Mouse (Mus musculus) cerebellum, postnatal 36 days (tissue): Measurements from ENCODE around the gene Ppp4r2.

Source experiments
- DNase-seq, 2 experiments: peaks; one replicate each; pipeline ENCODE4 v3.0.0; 2021 to 2022; ENCODE audit warnings: mixed read lengths in 2 of 2

Ppp4r2 gene

GRCm38 (mm10) chr6:100833355-100833754 lies at the start of gene Ppp4r2:
Ppp4r2 (plus strand) TSS chr6:100833622.
- DNase-seq, result peak; percentile 88 to 92

- DNase-seq, result no peak
Observed at GRCm38 (mm10) chr6:100787726-100788125, 45.7 kb upstream of the Ppp4r2 start.

GRCm38 (mm10) chr6:100789161-100789560 lies 44.3 kb upstream of the Ppp4r2 start:
- no peak for DNase-seq

- DNase-seq, result no peak
Observed at GRCm38 (mm10) chr6:100792055-100792659, 41.3 kb upstream of the Ppp4r2 start.

GRCm38 (mm10) chr6:100792973-100793769 lies 40.3 kb upstream of the Ppp4r2 start:
- no peak for DNase-seq

GRCm38 (mm10) chr6:100795797-100796196 lies 37.6 kb upstream of the Ppp4r2 start:
- DNase-seq, result no peak

GRCm38 (mm10) chr6:100799290-100799689 lies 34.1 kb upstream of the Ppp4r2 start:
- no peak for DNase-seq

- no peak for DNase-seq
Observed at GRCm38 (mm10) chr6:100799766-100800165, 33.7 kb upstream of the Ppp4r2 start.

- DNase-seq, result peak; percentile 7 to 24
Observed at GRCm38 (mm10) chr6:100800497-100800955, 32.9 kb upstream of the Ppp4r2 start.

- peak in 1 of 2 experiments; percentile 4 for DNase-seq
Observed at GRCm38 (mm10) chr6:100802381-100803083, 30.9 kb upstream of the Ppp4r2 start.

GRCm38 (mm10) chr6:100803250-100803649 lies 30.2 kb upstream of the Ppp4r2 start:
- no peak for DNase-seq

GRCm38 (mm10) chr6:100807187-100807586 lies 26.2 kb upstream of the Ppp4r2 start:
- no peak for DNase-seq

GRCm38 (mm10) chr6:100807746-100808145 lies 25.7 kb upstream of the Ppp4r2 start:
- no peak for DNase-seq

GRCm38 (mm10) chr6:100808221-100808778 lies 25.1 kb upstream of the Ppp4r2 start:
- DNase-seq, result no peak

GRCm38 (mm10) chr6:100810117-100810516 lies 23.3 kb upstream of the Ppp4r2 start:
- no peak for DNase-seq

- no peak for DNase-seq
Observed at GRCm38 (mm10) chr6:100811731-100812130, 21.7 kb upstream of the Ppp4r2 start.

- no peak for DNase-seq
Observed at GRCm38 (mm10) chr6:100821367-100821766, 12.1 kb upstream of the Ppp4r2 start.

GRCm38 (mm10) chr6:100823356-100823755 lies 10.1 kb upstream of the Ppp4r2 start:
- DNase-seq, result no peak

- DNase-seq, result no peak
Observed at GRCm38 (mm10) chr6:100824381-100824965, 8.9 kb upstream of the Ppp4r2 start.

GRCm38 (mm10) chr6:100826046-100826445 lies 7.4 kb upstream of the Ppp4r2 start:
- no peak for DNase-seq

GRCm38 (mm10) chr6:100828565-100828964 lies 4.9 kb upstream of the Ppp4r2 start:
- no peak for DNase-seq

GRCm38 (mm10) chr6:100829770-100830169 lies 3.7 kb upstream of the Ppp4r2 start:
- DNase-seq, result no peak

GRCm38 (mm10) chr6:100831188-100831587 lies 2.2 kb upstream of the Ppp4r2 start:
- DNase-seq, result no peak
